Mouse (Mus musculus): ENCODE measurements around the gene Blvrb.

DNA sequence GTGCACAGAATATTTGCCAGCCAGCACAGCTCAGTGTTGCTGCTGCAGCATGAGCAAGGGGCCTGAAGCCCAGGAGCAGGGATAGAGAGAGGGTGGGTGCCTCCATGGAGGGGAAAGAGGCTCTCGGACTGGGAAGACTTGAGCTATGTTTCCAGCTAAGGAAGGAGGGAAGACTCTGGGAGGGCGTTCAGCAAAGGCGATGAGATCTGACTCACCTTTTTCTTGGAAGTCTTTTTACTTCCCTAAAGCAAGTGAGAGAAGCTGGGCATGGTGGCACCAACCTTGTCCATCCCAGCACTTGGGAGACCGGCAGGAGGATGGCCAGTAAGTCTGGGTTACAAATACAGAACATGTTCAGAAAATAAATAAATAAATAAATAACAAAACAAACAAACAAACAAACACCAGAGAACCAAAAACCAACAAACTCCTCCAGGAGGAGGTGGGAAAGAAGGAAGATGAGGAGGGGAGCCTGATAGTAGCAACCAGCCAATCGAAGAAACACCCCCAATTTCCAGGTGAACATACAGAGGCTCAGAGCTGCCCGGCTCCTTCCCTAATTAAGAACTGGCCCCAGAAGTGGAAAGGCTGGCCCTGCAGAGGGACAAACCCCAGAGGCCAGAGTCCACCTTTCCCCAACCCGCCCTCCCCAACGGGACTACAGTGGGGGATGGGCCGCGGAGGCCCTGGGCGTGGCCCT lies 33.3 kb downstream of the Blvrb start:
- no peak for TF ChIP-seq POLR2A (IDR thresholded peaks at IDR 0.05; ENCODE audit: borderline replicate concordance, extremely low read depth, insufficient read depth, insufficient read length, poor library complexity, severe bottlenecking)
- no peak for TF ChIP-seq CTCF (IDR thresholded peaks at IDR 0.05; ENCODE audit: borderline replicate concordance, extremely low read depth, insufficient read depth, insufficient read length)

All from brain, embryonic 14.5 days (tissue).